Mouse (Mus musculus) spleen, adult 2 months (tissue): ENCODE data around the gene Tnip2. TPM values are rescaled to one million over a fixed set of nuclear protein-coding genes. Genes with fewer than 3 reads are reported as not detected.

Source experiments
- DNase-seq, 2 experiments: peaks; one replicate each; pipeline versions ENCODE4 v3.0.0 to v3.0.0-alpha.2; 2012 to 2021; ENCODE audit warnings: low spot score in 2 of 2, low read depth in 1 of 2
- H3K27ac ChIP-seq: fragments of 200-500 bp; 2 replicates; pipeline ENCODE4 v1.5.1; 2012; ENCODE audit warnings: low read length, inconsistent platforms; ENCODE audit not compliant: insufficient read depth
- H3K27me3 ChIP-seq: fragments of 200-500 bp; 2 replicates; pipeline ENCODE4 v1.6.1; 2012; ENCODE audit warnings: mild to moderate bottlenecking, moderate library complexity, low read length, inconsistent platforms; ENCODE audit not compliant: control insufficient read depth, insufficient read depth
- H3K36me3 ChIP-seq: fragments of 200-500 bp; 2 replicates; pipeline ENCODE4 v1.6.1; 2012; ENCODE audit warnings: mild to moderate bottlenecking, low read length, inconsistent platforms; ENCODE audit not compliant: control insufficient read depth, insufficient read depth
- H3K4me1 ChIP-seq: fragments of 200-500 bp; 2 replicates; pipeline ENCODE4 v1.6.1; 2011; ENCODE audit warnings: inconsistent platforms; ENCODE audit not compliant: control insufficient read depth, insufficient read depth, insufficient read length
- H3K4me3 ChIP-seq: fragments of 200-500 bp; 2 replicates; pipeline ENCODE4 v1.5.1; 2011; ENCODE audit warnings: mild to moderate bottlenecking, inconsistent platforms; ENCODE audit not compliant: insufficient read depth, insufficient read length; ENCODE audit errors: extremely low read depth
- CTCF ChIP-seq: fragments of 200-500 bp; IDR thresholded peaks from 2 replicates; pipeline ENCODE4 v1.5.1; 2011; ENCODE audit warnings: mild to moderate bottlenecking, inconsistent platforms; ENCODE audit not compliant: insufficient read depth, insufficient read length, insufficient replicate concordance; ENCODE audit errors: extremely low read depth
- POLR2A ChIP-seq: fragments of 200-500 bp; IDR thresholded peaks from 2 replicates; pipeline ENCODE4 v1.6.1; 2011; ENCODE audit warnings: low read depth, low read length, inconsistent platforms
- WGBS: fragments of 180-500 bp; shearing (Covaris S2); methylation state at CpG from one replicate; pipeline ENCODE4 v1.1.7; 2018; 5-methylcytosine and 5-hydroxymethylcytosine counted together
- polyA plus RNA-seq: library from polyadenylated mRNA; depleted of rRNA; stranded (reverse); fragments of >200 nt; gene quantifications from 2 replicates; pipeline ENCODE4 v1.2.3, GENCODE M21; 2012; rRNA removed

Gene Tnip2
- polyA plus RNA-seq, result 23.3 and 27.4 TPM in 2 replicates

GRCm38 (mm10) chr5:34513466-34514217 lies at the start of gene Tnip2:
Gene Tnip2 (minus strand): TSS chr5:34513991.
- WGBS, result under 1% methylated on average over 64 of the region's 64 CpGs
- TF ChIP-seq POLR2A (no peak), CTCF (no peak)
- H3K27ac ChIP-seq, result peak within 1 kb of the TSS; percentile 46
- no peaks in the 10 kb centered on the region for H3K36me3 ChIP-seq
- H3K4me3 ChIP-seq, result peak within 1 kb of the TSS; percentile 80
- peak; percentile 85 to 96 for DNase-seq
- H3K27me3 ChIP-seq, result no peaks in the 10 kb centered on the region
- H3K4me1 ChIP-seq, result peaks cover 7% of the 10 kb centered on the region; the same call in 1 of the 2 replicates

DNA sequence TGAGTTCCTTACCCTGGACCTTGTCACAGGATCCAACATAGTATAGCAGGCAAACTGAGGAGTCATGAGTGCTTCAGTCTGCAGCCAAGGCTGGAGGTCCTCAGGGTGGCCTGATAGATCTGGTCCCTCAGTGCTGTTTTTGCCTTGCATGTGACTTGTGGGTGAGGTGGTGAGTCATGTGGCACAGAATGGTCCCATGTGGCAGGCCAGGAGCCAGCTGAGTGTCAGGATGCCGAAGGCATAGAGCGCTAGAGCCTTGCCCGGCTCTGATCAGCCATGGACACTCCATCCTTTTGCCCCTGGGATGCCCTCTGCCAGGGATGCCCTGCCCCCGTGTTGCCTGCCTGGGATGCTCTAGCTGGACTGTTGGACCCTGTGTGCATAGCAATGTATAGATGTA lies 38.0 kb upstream of the Tnip2 start:
- H3K4me3 ChIP-seq, result no peak overlapping the region
- WGBS, result 83% methylated on average over 4 of the region's 4 CpGs
- no peak overlapping the region for H3K27ac ChIP-seq
- no peak for TF ChIP-seq POLR2A
- no peak for TF ChIP-seq CTCF
- H3K27me3 ChIP-seq, result no peaks in the 10 kb centered on the region
- H3K36me3 ChIP-seq, result peaks cover 24% of the 10 kb centered on the region
- no peak for DNase-seq
- H3K4me1 ChIP-seq, result peaks cover 19% of the 10 kb centered on the region

- no peak overlapping the region for H3K27ac ChIP-seq
- H3K36me3 ChIP-seq, result peaks cover 17% of the 10 kb centered on the region
- H3K4me3 ChIP-seq, result peak overlapping the region; percentile 55; the same call in 1 of the 2 replicates
- H3K4me1 ChIP-seq, result peaks cover 24% of the 10 kb centered on the region
- 16% methylated on average over 6 of the region's 6 CpGs for WGBS
- no peak for TF ChIP-seq POLR2A
- no peak for TF ChIP-seq CTCF
- no peaks in the 10 kb centered on the region for H3K27me3 ChIP-seq
- DNase-seq, result no peak
Measured at GRCm38 (mm10) chr5:34550251-34550650, 36.5 kb upstream of the Tnip2 start.

- Histone ChIP-seq H3K27me3 (no peaks in the 10 kb centered on the region), H3K4me3 (peak overlapping the region; percentile 55), H3K27ac (no peak overlapping the region), H3K4me1 (peaks cover 24% of the 10 kb centered on the region), H3K36me3 (peaks cover 20% of the 10 kb centered on the region)
- TF ChIP-seq POLR2A, result no peak
- no peak for TF ChIP-seq CTCF
- 3% methylated on average over 48 of the region's 49 CpGs for WGBS
- DNase-seq, result no peak
Measured at GRCm38 (mm10) chr5:34549483-34550221, 35.9 kb upstream of the Tnip2 start.

DNA sequence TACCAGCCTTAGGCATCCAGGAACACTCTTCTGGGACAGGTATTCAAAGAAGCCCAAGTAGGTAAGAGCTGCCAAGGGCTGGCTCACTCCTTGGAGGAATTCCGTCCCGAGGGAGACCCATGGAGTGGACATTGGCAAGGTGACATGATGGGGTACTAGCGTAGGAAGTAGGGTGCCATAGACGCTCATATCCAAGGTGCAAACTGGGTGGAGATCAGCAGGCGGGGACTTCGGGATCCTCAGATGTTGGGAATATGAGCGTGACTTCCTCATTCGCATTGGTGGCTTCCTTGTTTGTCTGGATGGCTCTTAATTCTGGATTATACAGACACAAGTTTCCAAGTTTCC lies 35.3 kb upstream of the Tnip2 start:
- peaks cover 20% of the 10 kb centered on the region for H3K36me3 ChIP-seq
- peak overlapping the region; percentile 55 for H3K4me3 ChIP-seq
- no peak overlapping the region for H3K27ac ChIP-seq
- no peak for DNase-seq
- WGBS, result 44% methylated on average over 8 of the region's 8 CpGs
- peaks cover 27% of the 10 kb centered on the region for H3K4me1 ChIP-seq
- TF ChIP-seq CTCF, result no peak
- TF ChIP-seq POLR2A, result no peak
- no peaks in the 10 kb centered on the region for H3K27me3 ChIP-seq

DNA sequence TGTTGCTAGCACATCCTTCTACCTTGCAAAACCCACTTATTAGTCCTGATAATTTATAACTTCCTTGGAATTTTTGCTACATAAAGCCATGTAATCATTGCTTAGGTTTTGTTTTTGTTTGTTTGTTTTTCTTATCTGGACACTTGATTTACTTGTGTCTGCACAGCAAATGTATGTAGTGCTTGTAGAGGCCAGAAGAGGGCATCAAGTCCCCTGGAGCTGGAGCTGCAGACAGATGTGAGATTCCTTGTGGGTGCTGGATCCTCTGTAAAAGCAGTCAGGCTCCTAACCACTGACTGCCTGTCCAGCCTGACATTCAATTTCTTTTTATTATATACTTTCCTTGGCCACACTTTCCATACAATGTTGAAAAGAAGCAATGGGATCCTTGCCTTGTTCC lies 33.6 kb upstream of the Tnip2 start:
- no peaks in the 10 kb centered on the region for H3K27me3 ChIP-seq
- H3K36me3 ChIP-seq, result peaks cover 12% of the 10 kb centered on the region; the same call in 1 of the 2 replicates
- TF ChIP-seq POLR2A, result no peak
- peak; percentile 44; the same call in 1 of the 2 replicates for TF ChIP-seq CTCF
- H3K4me1 ChIP-seq, result peaks cover 39% of the 10 kb centered on the region
- H3K27ac ChIP-seq, result no peak overlapping the region
- H3K4me3 ChIP-seq, result no peak overlapping the region
- no peak for DNase-seq

- Histone ChIP-seq H3K4me1 (peaks cover 45% of the 10 kb centered on the region; the same call in 1 of the 2 replicates), H3K27ac (peak overlapping the region; percentile 82), H3K27me3 (no peaks in the 10 kb centered on the region), H3K36me3 (peaks cover 3% of the 10 kb centered on the region; the same call in 1 of the 2 replicates), H3K4me3 (peak overlapping the region; percentile 61)
- DNase-seq, result peak in 1 of 2 experiments; percentile 56
- WGBS, result 11% methylated on average over 4 of the region's 4 CpGs
- TF ChIP-seq POLR2A (peak; percentile 35), CTCF (no peak)
Measured at GRCm38 (mm10) chr5:34543114-34543513, 29.3 kb upstream of the Tnip2 start.
